Mouse (Mus musculus) cerebellum, adult 2 months (tissue): ENCODE results near the gene Rtel1.

Experiments
- CTCF ChIP-seq: fragments of 200-500 bp; IDR thresholded peaks from 2 replicates; pipeline ENCODE4 v1.5.1; 2011; ENCODE audit warnings: low read depth, mild to moderate bottlenecking, control low read depth, low read length, moderate library complexity, borderline replicate concordance; ENCODE audit not compliant: insufficient read depth
- POLR2A ChIP-seq: fragments of 200-500 bp; IDR thresholded peaks from 2 replicates; pipeline ENCODE4 v1.6.1; 2011; ENCODE audit warnings: low read length, control low read depth, borderline replicate concordance; ENCODE audit not compliant: insufficient read depth

DNA sequence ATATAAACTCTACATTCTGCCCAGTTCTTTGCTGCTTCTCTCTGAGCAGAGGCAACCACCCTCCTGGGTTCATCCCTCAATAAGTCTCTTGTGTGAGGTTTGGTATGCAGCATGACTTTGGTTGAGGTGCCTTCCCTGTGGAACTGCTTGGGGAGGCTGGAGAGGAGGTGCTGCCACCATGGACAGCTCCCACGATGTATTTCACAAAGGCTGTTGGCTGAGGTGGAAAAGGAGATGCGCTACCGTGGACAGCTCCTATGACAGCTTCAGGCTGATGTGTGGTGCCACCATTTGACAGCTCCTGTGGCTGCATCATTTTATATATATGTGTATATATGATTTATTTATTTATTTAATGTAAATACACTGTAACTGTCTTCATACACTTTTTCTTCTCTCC lies 17.5 kb upstream of the Rtel1 start:
- no peak for TF ChIP-seq CTCF
- TF ChIP-seq POLR2A, result no peak
